Mouse (Mus musculus): ENCODE data around the gene Gm39115. TPM values are rescaled to one million over a fixed set of nuclear protein-coding genes. Genes with fewer than 3 reads are reported as not detected.

The Gm39115 gene
- polyA plus RNA-seq, 1 experiment from 2014 or later: not detected

GRCm38 (mm10) chr7:142095183-142095931 lies 40.5 kb downstream of the Gm39115 start, which contains the start of gene Dusp8:
Dusp8 (minus strand) TSS chr7:142095843.
- peak within 1 kb of the TSS; percentile 69 for H3K4me3 ChIP-seq (replicated peaks)
- peak; percentile 74 for ATAC-seq (ENCODE audit: insufficient number of reproducible peaks, insufficient read depth, low FRiP score, low TSS enrichment, low read depth)
- H3K4me2 ChIP-seq: peak within 1 kb of the TSS; percentile 92
- under 1% methylated on average over 60 of the region's 63 CpGs for WGBS
- no peaks in the 10 kb centered on the region for H3K36me3 ChIP-seq
- peaks cover 92% of the 10 kb centered on the region for H3K27me3 ChIP-seq
- H3K4me1 ChIP-seq (replicated peaks): peaks cover 20% of the 10 kb centered on the region
- no peak within 1 kb of the TSS for H3K27ac ChIP-seq
- H3K9ac ChIP-seq (replicated peaks): peak within 1 kb of the TSS; percentile 63
- no peaks in the 10 kb centered on the region for H3K9me3 ChIP-seq

- Histone ChIP-seq H3K4me3 (replicated peaks) (peak overlapping the region; percentile 69), H3K4me2 (peak overlapping the region; percentile 92), H3K9me3 (no peaks in the 10 kb centered on the region), H3K9ac (replicated peaks) (peak overlapping the region; percentile 63), H3K4me1 (replicated peaks) (peaks cover 20% of the 10 kb centered on the region), H3K27ac (no peak overlapping the region), H3K27me3 (peaks cover 93% of the 10 kb centered on the region), H3K36me3 (no peaks in the 10 kb centered on the region)
- no peak for ATAC-seq (ENCODE audit: insufficient number of reproducible peaks, insufficient read depth, low FRiP score, low TSS enrichment, low read depth)
- WGBS: 1% methylated on average over 89 of the region's 89 CpGs
Observed at GRCm38 (mm10) chr7:142094301-142095143, 41.3 kb downstream of the Gm39115 start.

- Histone ChIP-seq H3K4me2 (peak overlapping the region; percentile 92), H3K27ac (no peak overlapping the region), H3K9me3 (no peaks in the 10 kb centered on the region), H3K27me3 (peaks cover 97% of the 10 kb centered on the region), H3K4me1 (replicated peaks) (peaks cover 25% of the 10 kb centered on the region), H3K9ac (replicated peaks) (no peak overlapping the region), H3K4me3 (replicated peaks) (peak overlapping the region; percentile 69), H3K36me3 (no peaks in the 10 kb centered on the region)
- no peak for ATAC-seq (ENCODE audit: insufficient number of reproducible peaks, insufficient read depth, low FRiP score, low TSS enrichment, low read depth)
- 27% methylated on average over 6 of the region's 6 CpGs for WGBS
Observed at GRCm38 (mm10) chr7:142093696-142094240, 42.1 kb downstream of the Gm39115 start.

- no peaks in the 10 kb centered on the region for H3K36me3 ChIP-seq
- no peak overlapping the region for H3K4me2 ChIP-seq
- H3K9ac ChIP-seq (replicated peaks): no peak overlapping the region
- 55% methylated on average over 1 of the region's 1 CpGs for WGBS
- ATAC-seq (ENCODE audit: insufficient number of reproducible peaks, insufficient read depth, low FRiP score, low TSS enrichment, low read depth): no peak
- peaks cover 32% of the 10 kb centered on the region for H3K4me1 ChIP-seq (replicated peaks)
- H3K9me3 ChIP-seq: no peaks in the 10 kb centered on the region
- H3K4me3 ChIP-seq (replicated peaks): no peak overlapping the region
- peaks cover 100% of the 10 kb centered on the region for H3K27me3 ChIP-seq
- no peak overlapping the region for H3K27ac ChIP-seq
Observed at GRCm38 (mm10) chr7:142092991-142093390, 42.8 kb downstream of the Gm39115 start.

- Histone ChIP-seq H3K4me2 (no peak overlapping the region), H3K9ac (replicated peaks) (no peak overlapping the region)
- WGBS: 2% methylated on average over 4 of the region's 4 CpGs
Observed at GRCm38 (mm10) chr7:142091848-142092247, 44.0 kb downstream of the Gm39115 start.

GRCm38 (mm10) chr7:142089648-142090447 lies 46.0 kb downstream of the Gm39115 start:
- H3K36me3 ChIP-seq: no peaks in the 10 kb centered on the region
- H3K4me3 ChIP-seq (replicated peaks): no peak overlapping the region
- H3K9ac ChIP-seq (replicated peaks): no peak overlapping the region
- peaks cover 97% of the 10 kb centered on the region for H3K27me3 ChIP-seq
- WGBS: 59% methylated on average over 17 of the region's 17 CpGs
- no peak overlapping the region for H3K4me2 ChIP-seq
- H3K9me3 ChIP-seq: no peaks in the 10 kb centered on the region
- H3K4me1 ChIP-seq (replicated peaks): peaks cover 26% of the 10 kb centered on the region
- ATAC-seq (ENCODE audit: insufficient number of reproducible peaks, insufficient read depth, low FRiP score, low TSS enrichment, low read depth): no peak
- no peak overlapping the region for H3K27ac ChIP-seq

More at GRCm38 (mm10) chr7:142091848-142092247, 44.0 kb downstream of the Gm39115 start:
- Histone ChIP-seq H3K4me3 (replicated peaks) (no peak overlapping the region), H3K27me3 (peaks cover 100% of the 10 kb centered on the region), H3K36me3 (no peaks in the 10 kb centered on the region), H3K27ac (no peak overlapping the region), H3K4me1 (replicated peaks) (peaks cover 32% of the 10 kb centered on the region), H3K9me3 (no peaks in the 10 kb centered on the region)
- ATAC-seq (ENCODE audit: insufficient number of reproducible peaks, insufficient read depth, low FRiP score, low TSS enrichment, low read depth): no peak

- no peaks in the 10 kb centered on the region for H3K36me3 ChIP-seq
- H3K27me3 ChIP-seq: peaks cover 97% of the 10 kb centered on the region
- H3K4me1 ChIP-seq (replicated peaks): peaks cover 20% of the 10 kb centered on the region
- no peak overlapping the region for H3K4me3 ChIP-seq (replicated peaks)
- H3K4me2 ChIP-seq: no peak overlapping the region
- ATAC-seq (ENCODE audit: insufficient number of reproducible peaks, insufficient read depth, low FRiP score, low TSS enrichment, low read depth): 0 out of 2 replicates have a peak, but pooled peaks have one; percentile 48
- H3K27ac ChIP-seq: no peak overlapping the region
- H3K9me3 ChIP-seq: no peaks in the 10 kb centered on the region
- H3K9ac ChIP-seq (replicated peaks): no peak overlapping the region
- under 1% methylated on average over 5 of the region's 5 CpGs for WGBS
Observed at GRCm38 (mm10) chr7:142088886-142089285, 46.9 kb downstream of the Gm39115 start.

GRCm38 (mm10) chr7:142087069-142087652 lies 48.7 kb downstream of the Gm39115 start:
- Histone ChIP-seq H3K27ac (no peak overlapping the region), H3K36me3 (no peaks in the 10 kb centered on the region), H3K27me3 (peaks cover 97% of the 10 kb centered on the region), H3K4me1 (replicated peaks) (peaks cover 20% of the 10 kb centered on the region), H3K4me2 (no peak overlapping the region), H3K9ac (replicated peaks) (no peak overlapping the region), H3K9me3 (no peaks in the 10 kb centered on the region), H3K4me3 (replicated peaks) (no peak overlapping the region)
- WGBS: 89% methylated on average over 1 of the region's 1 CpGs
- ATAC-seq (ENCODE audit: insufficient number of reproducible peaks, insufficient read depth, low FRiP score, low TSS enrichment, low read depth): no peak

- Histone ChIP-seq H3K4me2 (no peak overlapping the region), H3K27ac (no peak overlapping the region), H3K9ac (replicated peaks) (no peak overlapping the region), H3K9me3 (no peaks in the 10 kb centered on the region), H3K27me3 (peaks cover 97% of the 10 kb centered on the region), H3K36me3 (no peaks in the 10 kb centered on the region), H3K4me1 (replicated peaks) (peaks cover 21% of the 10 kb centered on the region), H3K4me3 (replicated peaks) (no peak overlapping the region)
- ATAC-seq (ENCODE audit: insufficient number of reproducible peaks, insufficient read depth, low FRiP score, low TSS enrichment, low read depth): no peak
- WGBS: 76% methylated on average over 4 of the region's 4 CpGs
Observed at GRCm38 (mm10) chr7:142086159-142086905, 49.5 kb downstream of the Gm39115 start.
